Comparison of ENCODE assay signal across 30 mouse cellular contexts in genomic region chr4:49536671-49537070, GRCm38 (mm10). TPM values are rescaled to one million over a fixed set of nuclear protein-coding genes. Genes with fewer than 3 reads are reported as not detected.
DNase-seq lines count a peak whose midpoint lies in the region; ATAC-seq and TF ChIP-seq lines count a peak whose summit lies in the region.
"Had no signal": no experiment of that assay in that cellular context is flagged by ENCODE, and none has a peak within 500 bp of the region (broad histone marks: within the 10 kb centered on the region; RNA-seq: fewer than 3 reads in every experiment).

No protein-coding gene starts in this region.

- H3K9ac ChIP-seq in liver, adult 2 months (ENCODE audit: low read depth, low read length), result no peak overlapping the region
- H3K9ac ChIP-seq in liver, embryonic 12.5 days, result no peak overlapping the region
- H3K9ac ChIP-seq: embryonic facial prominence, embryonic 13.5 days; embryonic facial prominence, embryonic 15.5 days; forebrain, embryonic 12.5 days had no signal

- no peak overlapping the region for H3K4me2 ChIP-seq in liver, embryonic 12.5 days
- H3K4me2 ChIP-seq: embryonic facial prominence, embryonic 13.5 days; embryonic facial prominence, embryonic 15.5 days; forebrain, embryonic 12.5 days had no signal

- WGBS in liver, adult 2 months, result 29% methylated on average over 4 of the region's 4 CpGs
- 66% methylated on average over 4 of the region's 4 CpGs for WGBS in liver, embryonic 12.5 days (ENCODE audit: insufficient replicate concordance)

- no peak overlapping the region for H3K4me3 ChIP-seq in liver, adult 2 months (ENCODE audit: insufficient read depth, low read depth, low read length)
- no peak overlapping the region for H3K4me3 ChIP-seq in liver, embryonic 12.5 days
- H3K4me3 ChIP-seq: embryonic facial prominence, embryonic 13.5 days; embryonic facial prominence, embryonic 15.5 days; erythroblast, embryonic 14.5 days; forebrain, embryonic 10.5 days; forebrain, embryonic 12.5 days had no signal

- peaks cover 53% of the 10 kb centered on the region for H3K36me3 ChIP-seq in liver, adult 2 months (ENCODE audit: control insufficient read depth, insufficient read depth, low read length)
- H3K36me3 ChIP-seq in liver, embryonic 12.5 days, result 0 out of 2 replicates have a peak, but pooled peaks cover 7% of the 10 kb centered on the region
- H3K36me3 ChIP-seq: G1E had no signal

- no peaks in the 10 kb centered on the region for H3K9me3 ChIP-seq in liver, embryonic 12.5 days (replicated peaks)
- H3K9me3 ChIP-seq: embryonic facial prominence, embryonic 13.5 days; embryonic facial prominence, embryonic 15.5 days; forebrain, embryonic 10.5 days; forebrain, embryonic 12.5 days; G1E had no signal

- peak overlapping the region; percentile 41; the same call in 1 of the 2 replicates for H3K27ac ChIP-seq in liver, adult 2 months (replicated peaks; ENCODE audit: insufficient read depth, low read depth, low read length)
- no peak overlapping the region for H3K27ac ChIP-seq in liver, embryonic 12.5 days
- H3K27ac ChIP-seq: embryonic facial prominence, embryonic 13.5 days; embryonic facial prominence, embryonic 15.5 days; forebrain, embryonic 10.5 days; forebrain, embryonic 12.5 days had no signal

- no peaks in the 10 kb centered on the region for H3K27me3 ChIP-seq in liver, adult 2 months (ENCODE audit: control insufficient read depth, insufficient read depth, low read length)
- H3K27me3 ChIP-seq in liver, embryonic 12.5 days (replicated peaks), result no peaks in the 10 kb centered on the region
- H3K27me3 ChIP-seq: CH12.LX; embryonic facial prominence, embryonic 13.5 days; embryonic facial prominence, embryonic 15.5 days; forebrain, embryonic 12.5 days; Patski had no signal

- TF ChIP-seq POLR2A in liver, adult 2 months (IDR thresholded peaks at IDR 0.05; ENCODE audit: extremely low read depth, insufficient read depth, low read length), result no peak

- DNase-seq in frontal cortex, postnatal 25 days (ENCODE audit: low spot score in 2 of 2), result no peak
- DNase-seq in heart, adult 18-20 months, result peak; percentile 27
- DNase-seq in heart, postnatal 36 days, result no peak
- peak; percentile 67 for DNase-seq in liver, adult 2 months (ENCODE audit: extremely low read depth, low read depth, low spot score)
- DNase-seq in brain, adult 2 months (ENCODE audit: low read depth, low spot score), result peak; percentile 4
- DNase-seq: adrenal gland, adult 8-10 months; adrenal gland, postnatal 14 days; B cell, adult 2 months; cerebellum, adult 11 months; cerebellum, adult 18-20 months; cerebellum, adult 8-10 months; cerebellum, adult 9-11 months; cerebellum, postnatal 14 days; cerebellum, postnatal 36 days; embryo, embryonic 11 days had no signal

- intact Hi-C loops in heart, postnatal 36 days (cut with DNase I), result no loop called here

- H3K79me2 ChIP-seq in liver, adult 2 months (ENCODE audit: control insufficient read depth, insufficient read depth, low read length), result no peaks in the 10 kb centered on the region

- H3K4me1 ChIP-seq in liver, adult 2 months (ENCODE audit: control insufficient read depth, insufficient read depth, low read length), result no peaks in the 10 kb centered on the region
- H3K4me1 ChIP-seq in liver, embryonic 12.5 days, result no peaks in the 10 kb centered on the region
- H3K4me1 ChIP-seq: embryonic facial prominence, embryonic 13.5 days; embryonic facial prominence, embryonic 15.5 days; forebrain, embryonic 10.5 days; forebrain, embryonic 12.5 days had no signal

- no peak for TF ChIP-seq CTCF in liver, adult 2 months (IDR thresholded peaks at IDR 0.05; ENCODE audit: low read depth, low read length)

- 0 out of 2 replicates have a peak, but pooled peaks have one; percentile 31 for ATAC-seq in frontal cortex, adult (ENCODE audit: low TSS enrichment)
- ATAC-seq in liver, embryonic 12.5 days, result no peak
- ATAC-seq: activated CD4-positive, CD25-positive, alpha-beta regulatory T cell, adult 4 months; CD4-positive, CD25-positive, alpha-beta regulatory T cell, adult 4 months; forebrain, embryonic 14.5 days; Patski had no signal

RNA-seq across cellular contexts. Expression of gene Aldob, which starts 12.7 kb away (rescaled TPM):
- total RNA-seq in heart, adult 18-20 months (2021), result 10 to 100 TPM in 1 of 2 experiments, 1 to 10 TPM in 1; 9.2 to 11.7 TPM
- total RNA-seq in heart, postnatal 36 days (2021), result 1 to 10 TPM in 1 of 2 experiments, under 1 TPM in 1; 0.58 to 1.1 TPM
- 3,873 and 3,924 TPM in 2 replicates for total RNA-seq in liver, adult 2 months (2014; rRNA removed)
- 2,627 and 3,122 TPM in 2 replicates for polyA plus RNA-seq in liver, adult 2 months (2012; rRNA removed)
- 54.0 and 57.6 TPM in 2 replicates for polyA plus RNA-seq in liver, embryonic 12.5 days (2016; fragmentation: Nextera tagmentation; extraction: Ambion mirVana)
- total RNA-seq: CH12.LX; common myeloid progenitor, adult 5-6 weeks had no signal
- polyA plus RNA-seq: activated CD4-positive, CD25-positive, alpha-beta regulatory T cell, adult 4 months; CD4-positive, CD25-positive, alpha-beta regulatory T cell, adult 4 months; embryonic facial prominence, embryonic 11.5 days; embryonic facial prominence, embryonic 13.5 days; erythroblast, embryonic 14.5 days; forebrain, embryonic 10.5 days; G1E; Patski had no signal

RNA-seq across cellular contexts. Expression of gene Zfp189, which starts 15.7 kb away (rescaled TPM):
- 1 to 10 TPM; 6.1 to 7.2 TPM for total RNA-seq in heart, adult 18-20 months (2021)
- 1 to 10 TPM; 5.4 to 6.0 TPM for total RNA-seq in heart, postnatal 36 days (2021)
- 5.2 and 6.4 TPM in 2 replicates for total RNA-seq in liver, adult 2 months (2014; rRNA removed)
- 1.1 and 1.5 TPM in 2 replicates for polyA plus RNA-seq in liver, adult 2 months (2012; rRNA removed)
- 4.3 and 4.6 TPM in 2 replicates for polyA plus RNA-seq in liver, embryonic 12.5 days (2016; fragmentation: Nextera tagmentation; extraction: Ambion mirVana)
- polyA plus RNA-seq: erythroblast, embryonic 14.5 days had no signal

RNA-seq across cellular contexts. Expression of gene Mrpl50, which starts 15.8 kb away (rescaled TPM):
- total RNA-seq in heart, adult 18-20 months (2021), result 10 to 100 TPM; 51.0 to 53.6 TPM
- 10 to 100 TPM; 44.6 to 44.9 TPM for total RNA-seq in heart, postnatal 36 days (2021)
- 30.1 and 32.2 TPM in 2 replicates for total RNA-seq in liver, adult 2 months (2014; rRNA removed)
- 4.9 and 7.2 TPM in 2 replicates for polyA plus RNA-seq in liver, adult 2 months (2012; rRNA removed)
- 65.8 and 67.3 TPM in 2 replicates for polyA plus RNA-seq in liver, embryonic 12.5 days (2016; fragmentation: Nextera tagmentation; extraction: Ambion mirVana)

RNA-seq across cellular contexts. Expression of gene Baat, which starts 30.3 kb away (rescaled TPM):
- not detected for total RNA-seq in heart, adult 18-20 months (2021)
- under 1 TPM in 1 of 2 experiments, not detected in 1; 0.47 TPM for total RNA-seq in heart, postnatal 36 days (2021)
- 245 and 304 TPM in 2 replicates for total RNA-seq in liver, adult 2 months (2014; rRNA removed)
- 73.9 and 76.0 TPM in 2 replicates for polyA plus RNA-seq in liver, adult 2 months (2012; rRNA removed)
- polyA plus RNA-seq in liver, embryonic 12.5 days (2016; fragmentation: Nextera tagmentation; extraction: Ambion mirVana), result 0.21 and 0.37 TPM in 2 replicates
- total RNA-seq: common myeloid progenitor, adult 5-6 weeks; G1E had no signal
- polyA plus RNA-seq: activated CD4-positive, CD25-positive, alpha-beta regulatory T cell, adult 4 months; CD4-positive, CD25-positive, alpha-beta regulatory T cell, adult 4 months; embryonic facial prominence, embryonic 11.5 days; embryonic facial prominence, embryonic 13.5 days; embryonic facial prominence, embryonic 15.5 days; erythroblast, embryonic 14.5 days; forebrain, embryonic 14.5 days; G1E; Patski had no signal

Comparison
In these comparisons a context has a peak if more than half of its experiments do, and no peak if none do; other contexts are left out.
1. DNase-seq: peak in heart, adult 18-20 months (2 of 2), liver, adult 2 months (single experiment) and brain, adult 2 months (single experiment); none in frontal cortex, postnatal 25 days (0 of 2) and heart, postnatal 36 days (0 of 2).
2. RNA of gene Aldob, which starts 12.7 kb away (total RNA-seq): 3,873 to 3,924 TPM in liver, adult 2 months; 9.2 to 11.7 TPM in heart, adult 18-20 months and 0.58 to 1.1 TPM in heart, postnatal 36 days; every median in the first group is over 100 times any median in the second.